Mouse (Mus musculus): ENCODE results near the gene Mbtd1. TPM values are rescaled to one million over a fixed set of nuclear protein-coding genes. Genes with fewer than 3 reads are reported as not detected.

Mbtd1 gene
- total RNA-seq, 2 experiments from 2014 or later, result 30.1 to 31.1 TPM

GRCm38 (mm10) chr11:93929106-93929505 lies 43.5 kb downstream of the Mbtd1 start:
- no peak for DNase-seq (ENCODE audit: low spot score in 2 of 2)
- intact Hi-C loops (cut with DNase I), result no loop called here

DNA sequence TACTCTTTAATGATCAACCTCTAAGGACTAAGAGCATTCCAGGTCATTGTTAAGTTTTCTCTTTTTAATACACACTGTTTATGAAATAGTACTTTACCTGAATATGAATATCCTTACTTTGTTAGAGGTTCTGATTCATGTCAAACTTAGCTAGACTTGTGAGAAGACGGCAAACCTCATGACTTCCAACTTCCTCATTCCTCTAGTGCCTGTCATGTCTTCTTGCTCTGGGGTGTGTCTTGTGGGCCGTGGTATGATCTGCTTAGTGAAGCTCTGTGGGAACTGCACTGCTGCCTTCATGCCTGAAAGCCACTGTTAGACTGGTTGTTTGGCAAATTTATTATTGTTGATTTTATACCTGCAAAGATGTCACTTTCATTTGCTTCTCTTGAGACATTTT lies 55.3 kb downstream of the Mbtd1 start:
- intact Hi-C loops (cut with DNase I), result no loop called here
- DNase-seq (ENCODE audit: low spot score in 2 of 2), result no peak

DNA sequence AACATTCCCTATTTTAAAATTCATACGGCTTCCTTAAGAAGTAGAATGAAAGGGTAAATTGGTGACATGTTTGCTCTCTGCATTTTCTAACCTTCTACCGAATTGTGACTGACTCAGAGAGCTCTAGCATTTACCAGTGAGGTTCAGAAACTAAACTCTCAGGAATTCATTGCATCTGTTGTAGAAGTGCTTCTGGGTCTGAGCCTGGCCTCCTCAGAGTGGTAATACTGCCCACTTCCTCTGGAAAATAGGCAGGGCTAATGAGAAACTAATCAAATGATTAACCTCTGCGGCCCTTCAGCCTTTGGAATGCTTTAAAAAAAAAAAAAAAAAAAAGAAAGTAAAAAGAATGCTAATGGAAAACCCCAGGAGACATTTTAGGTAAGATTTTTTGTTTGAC lies 59.3 kb downstream of the Mbtd1 start:
- intact Hi-C loops (cut with DNase I), result no loop called here
- no peak for DNase-seq (ENCODE audit: low spot score in 2 of 2)

GRCm38 (mm10) chr11:93948887-93949567 lies 63.4 kb downstream of the Mbtd1 start:
- no peak for DNase-seq (ENCODE audit: low spot score in 2 of 2)
- intact Hi-C loops (cut with DNase I), result no loop called here

DNA sequence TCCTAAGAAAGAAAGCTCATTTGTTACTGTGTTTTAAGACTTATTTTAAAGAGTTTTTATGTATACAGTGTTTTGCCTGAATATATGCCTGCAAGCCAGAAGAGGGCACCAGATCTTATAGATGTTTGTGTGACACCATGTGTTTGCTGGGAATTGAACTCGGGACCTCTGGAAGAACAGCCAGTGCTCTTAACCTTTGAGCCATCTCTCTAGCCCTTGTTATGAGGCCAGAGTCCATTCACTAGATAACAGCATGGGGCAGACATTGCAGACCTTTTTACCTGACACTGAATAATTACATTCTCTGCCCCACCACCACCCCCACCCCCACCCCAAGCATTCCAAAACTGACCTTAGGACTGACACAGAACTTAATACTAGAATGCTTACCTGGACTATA lies 64.4 kb downstream of the Mbtd1 start:
- intact Hi-C loops (cut with DNase I), result no loop called here
- no peak for DNase-seq (ENCODE audit: low spot score in 2 of 2)

DNA sequence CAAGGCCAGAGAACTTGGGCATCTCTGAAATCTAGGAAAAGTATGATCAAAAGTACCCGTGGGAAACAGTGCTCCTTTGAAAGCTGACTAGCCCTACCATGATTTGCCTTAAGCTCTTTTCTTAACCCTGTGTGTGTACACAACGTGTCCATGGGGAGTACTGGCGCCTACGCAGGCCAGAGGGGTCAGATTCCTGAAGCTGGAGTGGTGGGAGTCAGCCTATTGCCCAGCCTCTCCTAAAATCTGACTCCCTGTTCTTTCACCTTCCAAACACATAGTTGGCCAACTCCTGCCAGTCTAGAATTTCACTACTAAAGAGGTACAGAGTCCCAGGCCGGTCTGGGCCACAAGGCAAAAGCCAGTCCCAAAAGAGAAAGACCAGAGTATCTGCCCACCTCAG lies 66.7 kb downstream of the Mbtd1 start:
- intact Hi-C loops (cut with DNase I), result no loop called here
- DNase-seq (ENCODE audit: low spot score in 2 of 2), result no peak

DNA sequence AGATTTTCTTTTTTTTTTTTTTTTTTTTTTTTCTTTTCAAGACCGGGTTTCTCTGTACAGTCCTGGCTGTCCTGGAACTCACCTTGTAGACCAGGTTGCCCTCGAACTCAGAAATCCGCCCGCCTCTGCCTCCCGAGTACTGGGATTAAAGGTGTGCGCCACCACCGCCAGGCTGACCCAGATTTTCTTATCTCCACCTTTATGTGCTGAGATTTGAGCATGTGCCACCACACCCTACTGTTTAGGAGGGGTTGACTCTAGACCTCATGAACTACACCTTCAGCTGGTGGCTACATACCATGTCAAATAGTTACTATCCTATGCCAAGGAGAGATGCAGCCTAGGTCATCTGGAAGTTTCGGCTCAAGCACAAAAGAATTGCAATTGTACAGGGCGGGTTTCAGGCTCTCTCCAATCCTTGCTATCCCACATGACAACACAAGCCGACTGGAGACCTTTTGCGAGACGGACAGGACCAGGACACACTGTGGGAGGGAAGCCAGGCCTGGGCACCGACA lies 69.1 kb downstream of the Mbtd1 start:
- intact Hi-C loops (cut with DNase I), result no loop called here
- DNase-seq (ENCODE audit: low spot score in 2 of 2), result no peak

DNA sequence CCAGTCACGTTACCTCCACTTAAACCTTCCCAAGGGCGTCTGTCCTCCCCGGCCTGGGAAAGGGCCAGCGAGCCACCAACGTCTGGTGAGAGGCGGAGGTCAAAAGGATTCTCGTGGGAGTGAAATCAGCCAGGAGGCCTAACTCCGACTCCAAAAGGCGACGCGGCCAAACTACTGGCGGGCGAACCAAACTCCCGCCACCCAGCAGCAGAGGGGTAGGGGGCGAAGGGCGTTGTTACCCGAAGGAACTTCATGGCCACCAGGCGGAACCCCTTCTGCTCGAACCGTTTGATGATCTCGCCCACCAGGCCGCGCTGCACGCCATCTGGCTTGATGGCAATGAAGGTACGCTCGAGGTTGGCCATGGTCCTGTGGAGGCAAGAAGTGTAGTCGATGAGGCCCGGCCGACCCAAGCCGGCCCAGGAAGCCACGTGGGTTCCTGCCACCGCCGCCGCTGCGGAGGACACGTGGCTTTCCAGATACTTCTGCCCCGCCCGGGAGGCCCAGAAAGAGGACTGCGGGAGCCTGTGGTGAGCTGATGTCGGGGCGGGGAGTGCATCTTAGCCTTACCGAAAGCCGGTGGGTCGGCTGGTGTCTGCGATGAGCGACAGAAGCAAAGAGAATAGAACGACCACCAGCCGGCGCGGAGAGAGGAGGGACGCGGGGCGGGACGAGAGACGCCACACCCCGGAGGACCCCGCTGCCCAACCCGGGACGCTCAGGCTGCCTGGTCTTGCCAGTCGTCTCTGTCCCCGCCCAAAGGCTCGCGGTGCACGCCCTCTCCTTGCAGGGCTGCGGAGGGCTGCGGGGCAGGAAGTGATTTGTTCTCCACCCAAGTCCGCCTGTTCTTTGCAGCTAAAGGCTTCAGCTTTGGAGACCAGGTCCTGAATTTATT lies 69.9 kb downstream of the Mbtd1 start:
- DNase-seq (ENCODE audit: low spot score in 2 of 2), result peak; percentile 79 to 87
- intact Hi-C loops (cut with DNase I), result no loop called here

GRCm38 (mm10) chr11:93956159-93956558 lies 70.5 kb downstream of the Mbtd1 start, which contains the start of gene Nme2:
Gene Nme2, minus strand, starts transcription at chr11:93956259.
- no peak for DNase-seq (ENCODE audit: low spot score in 2 of 2)
- intact Hi-C loops (cut with DNase I), result no loop called here

- intact Hi-C loops (cut with DNase I), result no loop called here
- no peak for DNase-seq (ENCODE audit: low spot score in 2 of 2)
Observed at GRCm38 (mm10) chr11:93957031-93957555, 71.4 kb downstream of the Mbtd1 start.

DNA sequence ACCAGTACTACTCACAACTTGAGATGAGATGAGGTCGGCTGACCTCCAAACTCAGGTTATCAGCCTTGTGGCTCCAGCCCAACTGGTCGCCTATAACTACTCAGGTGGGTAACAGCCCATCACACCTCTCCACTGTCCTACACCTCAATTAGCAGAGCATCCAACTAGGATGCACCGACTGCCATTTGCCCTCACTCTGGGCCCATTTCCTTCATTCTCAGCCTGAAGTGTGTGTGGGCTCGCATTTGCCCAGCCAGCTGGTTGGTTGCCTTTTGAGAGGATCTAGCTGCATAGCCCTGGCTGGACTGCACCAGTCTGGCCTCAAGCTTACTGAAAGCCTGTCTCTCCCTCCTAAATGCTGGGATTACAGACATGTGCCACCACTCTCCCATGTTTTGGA lies 72.1 kb downstream of the Mbtd1 start:
- DNase-seq (ENCODE audit: low spot score in 2 of 2), result no peak
- intact Hi-C loops (cut with DNase I), result no loop called here

GRCm38 (mm10) chr11:93961482-93961881 lies 75.8 kb downstream of the Mbtd1 start:
- no peak for DNase-seq (ENCODE audit: low spot score in 2 of 2)
- intact Hi-C loops (cut with DNase I), result loop anchor here (10.0 kb wide), 1 partner anchor 263 kb away; no protein-coding TSS in a partner anchor

DNA sequence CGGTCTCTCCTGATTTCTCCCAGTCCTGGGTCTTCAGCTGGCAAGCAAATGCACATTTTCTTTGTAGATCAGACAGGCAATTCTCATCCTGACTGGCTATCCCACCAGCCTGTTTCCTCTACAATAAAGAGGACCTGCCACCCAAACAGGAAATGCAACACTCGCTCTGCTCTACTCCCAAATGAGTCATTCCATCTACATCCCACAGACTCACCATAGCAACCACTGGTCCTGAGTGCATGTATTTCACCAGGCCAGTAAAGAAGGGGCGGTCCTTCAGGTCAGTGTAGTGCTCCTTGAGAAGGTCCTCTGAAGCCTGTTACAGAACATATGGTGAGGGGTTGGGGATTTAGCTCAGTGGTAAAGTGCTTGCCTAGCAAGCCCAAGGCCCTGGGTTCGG lies 77.4 kb downstream of the Mbtd1 start:
- no peak for DNase-seq (ENCODE audit: low spot score in 2 of 2)
- intact Hi-C loops (cut with DNase I), result loop anchor here (10.0 kb wide), 1 partner anchor 262 kb away; no protein-coding TSS in a partner anchor

DNA sequence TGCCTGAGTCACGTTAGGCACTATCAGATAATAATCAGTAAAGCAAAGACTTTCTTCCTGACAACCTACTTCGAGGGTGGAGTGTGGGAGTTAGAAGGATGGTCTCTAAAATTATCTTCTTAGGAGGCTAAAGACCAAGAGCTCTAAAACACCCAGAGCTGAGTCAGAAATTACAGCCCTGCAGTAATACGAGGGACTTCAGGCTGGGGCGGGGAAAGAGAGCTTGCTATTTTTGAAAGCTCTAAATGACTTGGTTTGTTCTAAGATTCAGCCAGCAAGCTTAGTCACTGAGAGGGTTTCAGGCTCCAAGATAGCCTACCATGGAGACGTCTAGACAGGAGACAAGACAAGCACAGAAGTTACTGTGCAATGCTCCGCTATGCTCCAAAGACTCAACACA lies 79.7 kb downstream of the Mbtd1 start:
- intact Hi-C loops (cut with DNase I), result loop anchor here (10.0 kb wide), 1 partner anchor 259 kb away; no protein-coding TSS in a partner anchor
- DNase-seq (ENCODE audit: low spot score in 2 of 2), result no peak

DNA sequence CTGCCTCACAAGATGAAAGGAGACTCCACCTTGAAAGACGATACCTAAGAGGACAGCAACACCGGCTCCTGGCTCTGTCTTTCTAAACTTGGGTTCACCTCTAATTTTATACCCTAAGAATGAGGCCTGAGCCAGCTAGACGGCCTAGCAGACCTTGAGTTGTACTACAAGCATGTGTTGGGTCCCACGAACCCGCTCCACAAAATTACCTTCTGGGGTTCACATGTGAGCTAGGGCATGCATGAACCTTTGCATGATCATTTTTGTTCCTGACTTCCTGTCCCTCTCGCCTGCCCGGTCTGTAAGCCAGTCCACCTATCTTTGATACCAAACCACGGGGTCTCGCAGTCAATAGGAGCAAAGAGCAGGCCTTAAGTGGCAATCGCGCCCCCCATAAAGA lies 81.7 kb downstream of the Mbtd1 start:
- intact Hi-C loops (cut with DNase I), result loop anchor here (10.0 kb wide), 1 partner anchor 257 kb away; no protein-coding TSS in a partner anchor
- no peak for DNase-seq (ENCODE audit: low spot score in 2 of 2)

DNA sequence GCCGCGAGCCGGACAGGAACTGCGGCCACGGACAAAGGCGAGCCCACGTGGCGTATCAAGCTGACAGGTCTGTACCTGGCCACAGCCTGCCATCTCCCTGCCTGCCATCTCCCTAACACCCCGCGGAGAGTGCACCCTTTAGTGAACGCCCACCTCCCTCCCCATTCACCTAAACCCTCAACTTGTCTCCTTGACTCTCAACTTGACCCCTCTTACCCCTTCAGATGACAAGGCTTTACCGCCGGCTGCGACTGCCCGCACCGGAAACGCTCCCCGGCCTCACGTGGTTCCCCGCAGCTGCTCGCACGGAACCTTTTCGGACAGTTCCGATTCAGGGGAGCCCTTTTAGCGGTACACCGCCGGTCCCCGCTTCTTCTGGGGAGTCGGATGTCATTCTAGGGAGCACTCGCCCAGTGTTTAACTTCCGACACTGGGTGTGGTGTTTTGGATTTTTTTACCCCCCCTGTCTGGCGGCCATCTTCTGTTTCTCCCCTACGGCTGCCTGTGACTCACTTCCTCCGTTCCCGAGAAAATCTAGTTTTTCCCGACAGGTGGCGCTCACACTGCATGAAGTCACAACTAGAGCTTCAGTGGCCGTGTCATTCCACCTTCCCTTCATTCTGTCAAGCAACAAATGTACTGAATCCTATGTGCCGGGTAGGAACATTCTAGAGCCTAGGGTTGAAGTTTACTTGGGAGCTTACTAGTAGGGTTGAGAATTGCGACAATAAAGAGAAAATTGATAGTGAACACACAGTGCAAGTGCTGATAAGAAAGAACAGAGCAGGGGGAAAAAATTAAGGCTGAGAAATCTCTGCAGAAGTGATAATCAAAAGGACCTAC lies 82.6 kb downstream of the Mbtd1 start, which contains the start of the genes Gm20390 and Nme1:
Gm20390 (minus strand) TSS at position 289 of the 843 bp plus-strand sequence.
Nme1 (minus strand) TSS at position 517 of the 843 bp plus-strand sequence.
- intact Hi-C loops (cut with DNase I), result loop anchor here (2.0 to 10.0 kb wide), 3 partner anchors 27 to 257 kb away; no protein-coding TSS in a partner anchor

GRCm38 (mm10) chr11:93968848-93969128 lies 83.1 kb downstream of the Mbtd1 start:
- intact Hi-C loops (cut with DNase I), result loop anchor here (2.0 to 10.0 kb wide), 3 partner anchors 26 to 256 kb away; no protein-coding TSS in a partner anchor
- DNase-seq (ENCODE audit: low spot score in 2 of 2), result no peak

More for the DNA sequence above, 82.6 kb downstream of the Mbtd1 start, which contains the start of the genes Gm20390 and Nme1:
- DNase-seq (ENCODE audit: low spot score in 2 of 2), result peak; percentile 99

- intact Hi-C loops (cut with DNase I), result loop anchor here (2.0 to 10.0 kb wide), 3 partner anchors 26 to 256 kb away; no protein-coding TSS in a partner anchor
- DNase-seq (ENCODE audit: low spot score in 2 of 2), result no peak
Observed at GRCm38 (mm10) chr11:93969171-93969570, 83.5 kb downstream of the Mbtd1 start.

GRCm38 (mm10) chr11:93969799-93970198 lies 84.1 kb downstream of the Mbtd1 start:
- no peak for DNase-seq (ENCODE audit: low spot score in 2 of 2)
- intact Hi-C loops (cut with DNase I), result loop anchor here (2.0 to 10.0 kb wide), 3 partner anchors 25 to 255 kb away; no protein-coding TSS in a partner anchor
